ENCODE assay signal across 8 mouse cellular contexts in the genomic region with DNA sequence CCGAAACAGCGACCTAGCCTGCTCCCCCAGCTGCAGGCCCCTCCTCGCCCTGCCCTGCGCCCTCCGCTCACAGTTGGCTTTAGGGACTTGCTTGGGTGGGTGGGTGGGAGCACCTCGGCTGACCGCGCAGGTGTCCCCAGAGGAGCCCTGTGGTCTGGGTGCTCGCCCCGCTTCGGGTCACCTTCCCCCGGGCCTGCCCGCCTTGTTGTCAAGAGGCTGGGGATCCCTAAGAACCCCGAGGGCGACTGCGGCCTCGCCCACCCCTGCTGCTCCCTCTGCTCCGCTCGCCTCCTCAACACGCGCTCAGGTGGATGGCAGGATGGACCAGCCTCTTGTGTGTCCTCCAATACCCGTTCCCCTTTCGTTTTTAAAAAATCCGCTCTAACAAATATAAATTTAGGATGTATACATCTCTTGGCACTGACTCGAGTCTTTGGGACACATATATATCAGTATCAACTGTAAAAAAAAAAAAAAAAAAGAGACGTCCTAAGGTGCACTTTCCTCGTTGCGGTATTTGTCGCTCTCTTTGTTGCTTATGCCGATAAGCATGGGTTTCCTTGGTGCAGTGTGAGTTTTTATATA. TPM values are rescaled to one million over a fixed set of nuclear protein-coding genes. Genes with fewer than 3 reads are reported as not detected.
DNase-seq lines count a peak whose midpoint lies in the region; ATAC-seq and TF ChIP-seq lines count a peak whose summit lies in the region.

No protein-coding gene starts in this region.

- 4% methylated on average over 24 of the region's 30 CpGs for WGBS in kidney, embryonic 14.5 days
- 3% methylated on average over 25 of the region's 30 CpGs for WGBS in hindbrain, embryonic 15.5 days
- WGBS in midbrain, postnatal 0 days = 4% methylated on average over 26 of the region's 30 CpGs

- TF ChIP-seq CTCF in midbrain, postnatal 0 days (IDR thresholded peaks at IDR 0.05) = no peak

- H3K36me3 ChIP-seq in kidney, embryonic 14.5 days (ENCODE audit: control insufficient read depth, insufficient read depth, low read length) = no peaks in the 10 kb centered on the region
- no peaks in the 10 kb centered on the region for H3K36me3 ChIP-seq in hindbrain, embryonic 15.5 days
- H3K36me3 ChIP-seq in midbrain, postnatal 0 days (ENCODE audit: insufficient read depth, low read length) = no peaks in the 10 kb centered on the region

- peak overlapping the region; percentile 40 for H3K4me2 ChIP-seq in kidney, embryonic 14.5 days (replicated peaks; ENCODE audit: low read depth, low read length)
- H3K4me2 ChIP-seq in hindbrain, embryonic 15.5 days = peak overlapping the region; percentile 52
- peak overlapping the region; percentile 49 for H3K4me2 ChIP-seq in midbrain, postnatal 0 days (ENCODE audit: low read depth, low read length, poor library complexity, severe bottlenecking)

- no peaks in the 10 kb centered on the region for H3K9me3 ChIP-seq in kidney, embryonic 14.5 days (ENCODE audit: control insufficient read depth, low read length)
- H3K9me3 ChIP-seq in hindbrain, embryonic 15.5 days = no peaks in the 10 kb centered on the region
- no peaks in the 10 kb centered on the region for H3K9me3 ChIP-seq in midbrain, postnatal 0 days (ENCODE audit: low read length)

- no peak overlapping the region for H3K9ac ChIP-seq in kidney, embryonic 14.5 days (ENCODE audit: low read depth, low read length)
- no peak overlapping the region for H3K9ac ChIP-seq in hindbrain, embryonic 15.5 days
- no peak overlapping the region for H3K9ac ChIP-seq in midbrain, postnatal 0 days (replicated peaks; ENCODE audit: low read length, poor library complexity, severe bottlenecking)

- no peak for DNase-seq in kidney, postnatal 25 days
- peak; percentile 29 for DNase-seq in embryo, embryonic 11 days
- no peak for DNase-seq in midbrain, postnatal 0 days (ENCODE audit: low spot score)
- DNase-seq in cerebellum, postnatal 36 days = no peak
- DNase-seq in left cerebral cortex, adult 18-20 months (ENCODE audit: low spot score in 2 of 2) = no peak
- DNase-seq in adrenal gland, postnatal 36 days = no peak

- no peak overlapping the region for H3K27ac ChIP-seq in kidney, embryonic 14.5 days (ENCODE audit: low read depth, low read length)
- no peak overlapping the region for H3K27ac ChIP-seq in hindbrain, embryonic 15.5 days (replicated peaks)
- H3K27ac ChIP-seq in midbrain, postnatal 0 days (ENCODE audit: low read depth, low read length) = no peak overlapping the region

- peak overlapping the region; percentile 36 for H3K4me3 ChIP-seq in kidney, embryonic 14.5 days (ENCODE audit: low read length)
- peak overlapping the region; percentile 26 for H3K4me3 ChIP-seq in hindbrain, embryonic 15.5 days
- peak overlapping the region; percentile 25; the same call in 1 of the 2 replicates for H3K4me3 ChIP-seq in midbrain, postnatal 0 days (ENCODE audit: low read depth, low read length)

- H3K27me3 ChIP-seq in kidney, embryonic 14.5 days (ENCODE audit: control insufficient read depth, insufficient read depth, low read length) = peaks cover 95% of the 10 kb centered on the region
- peaks cover 85% of the 10 kb centered on the region for H3K27me3 ChIP-seq in hindbrain, embryonic 15.5 days
- peaks cover 87% of the 10 kb centered on the region for H3K27me3 ChIP-seq in midbrain, postnatal 0 days (ENCODE audit: insufficient read depth, low read length)

- peaks cover 17% of the 10 kb centered on the region; the same call in 1 of the 2 replicates for H3K4me1 ChIP-seq in kidney, embryonic 14.5 days (ENCODE audit: control insufficient read depth, insufficient read depth, low read length)
- peaks cover 23% of the 10 kb centered on the region for H3K4me1 ChIP-seq in hindbrain, embryonic 15.5 days (replicated peaks)
- H3K4me1 ChIP-seq in midbrain, postnatal 0 days (ENCODE audit: insufficient read depth, low read length) = no peaks in the 10 kb centered on the region

- ATAC-seq in kidney, embryonic 14.5 days (ENCODE audit: low FRiP score, low TSS enrichment) = no peak
- no peak for ATAC-seq in hindbrain, embryonic 15.5 days (ENCODE audit: low FRiP score, low read depth)
- ATAC-seq in midbrain, postnatal 0 days (ENCODE audit: low FRiP score) = no peak; the same call in 1 of the 2 replicates

RNA-seq across cellular contexts. Expression of a gene that starts 4.9 kb away (rescaled TPM):
- polyA plus RNA-seq in kidney, embryonic 14.5 days (2014; fragmentation: Nextera tagmentation; extraction: Ambion mirVana) = 0.14 and 0.30 TPM in 2 replicates
- polyA plus RNA-seq in hindbrain, embryonic 15.5 days (2015; fragmentation: Nextera tagmentation; extraction: Ambion mirVana) = 0.06 and 0.13 TPM in 2 replicates
- 1.4 and 3.7 TPM in 2 replicates for total RNA-seq in midbrain, postnatal 0 days (2014; rRNA removed)
- polyA plus RNA-seq in midbrain, postnatal 0 days (2015; fragmentation: Nextera tagmentation; extraction: Ambion mirVana) = 0.43 and 0.44 TPM in 2 replicates
- total RNA-seq in left cerebral cortex, adult 18-20 months (2021) = 1 to 10 TPM; 2.1 to 2.6 TPM
- total RNA-seq in adrenal gland, postnatal 36 days (2021) = under 1 TPM in 1 of 2 experiments, not detected in 1; 0.13 TPM
